Mouse (Mus musculus) left cerebral cortex, adult 18-20 months (tissue): ENCODE data around the gene Klb. TPM values are rescaled to one million over a fixed set of nuclear protein-coding genes. Genes with fewer than 3 reads are reported as not detected.

Source experiments
- DNase-seq, 2 experiments: peaks; one replicate each; pipeline ENCODE4 v3.0.0; 2021 to 2022; ENCODE audit warnings: low spot score in 2 of 2, mixed read lengths in 1 of 2
- total RNA-seq, 2 experiments: library from RNA; stranded (reverse); gene quantifications; 2 replicates each; pipeline ENCODE4 v1.2.3; 2021

Klb gene
- total RNA-seq, 2 experiments from 2014 or later: 0.40 to 0.42 TPM

DNA sequence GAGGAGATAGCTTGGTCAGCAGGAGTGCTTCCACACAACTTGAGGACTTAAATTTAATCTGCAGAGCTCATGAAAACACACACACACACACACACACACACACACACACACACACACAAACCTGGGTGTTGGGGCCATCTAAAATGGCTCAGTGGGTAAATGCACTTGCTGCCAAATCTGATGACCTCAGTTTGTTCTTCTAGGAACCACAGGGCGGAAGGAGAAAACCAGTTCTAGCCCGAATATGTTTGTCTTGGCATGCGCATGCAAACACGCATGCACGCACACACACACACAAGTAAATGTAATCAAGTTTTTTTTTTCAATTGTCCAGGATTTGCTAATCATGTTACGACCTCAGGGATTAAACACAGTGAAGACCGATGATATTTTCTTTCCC lies 23.4 kb downstream of the Klb start:
- no peak for DNase-seq

DNA sequence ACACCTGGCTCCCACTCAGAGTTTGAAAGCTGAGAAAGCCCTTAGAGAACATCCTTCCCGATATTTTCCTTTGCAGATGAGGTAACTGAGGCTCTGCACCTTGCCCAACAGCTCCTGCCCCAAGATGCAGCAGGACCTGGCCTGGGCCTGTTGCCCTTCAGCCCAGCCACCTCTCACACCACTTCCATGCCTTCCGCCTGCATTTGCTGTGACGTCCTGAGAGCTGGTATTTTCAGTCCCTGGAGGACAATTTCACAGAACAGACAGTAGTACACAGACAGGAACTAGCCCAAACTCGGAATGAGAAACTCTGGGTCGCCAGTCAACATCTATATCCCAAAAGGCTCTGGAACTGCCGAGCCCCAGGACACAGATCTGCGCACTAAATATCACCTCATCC lies 26.6 kb downstream of the Klb start:
- no peak for DNase-seq

DNA sequence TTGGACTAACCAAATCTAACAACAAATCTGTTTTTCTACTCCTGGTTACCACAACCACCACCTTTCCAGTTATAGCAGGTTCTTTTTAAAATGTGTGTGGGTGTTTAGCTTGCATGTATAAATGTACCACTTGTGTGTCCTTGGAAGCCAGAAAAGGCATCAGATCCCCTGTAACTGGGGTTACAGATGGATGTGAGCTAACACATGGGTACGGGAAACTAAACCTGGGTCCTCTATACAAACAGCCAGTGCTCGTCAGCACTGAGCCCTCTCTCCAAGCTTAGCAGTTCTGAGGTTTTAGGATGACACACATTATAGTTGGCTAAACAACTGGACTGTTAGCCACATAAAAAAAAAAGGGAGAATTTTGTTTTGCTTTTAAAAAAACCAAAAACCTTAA lies 37.6 kb downstream of the Klb start:
- DNase-seq: no peak

- DNase-seq: no peak
Measured at GRCm38 (mm10) chr5:65387008-65387867, 39.1 kb downstream of the Klb start.

DNA sequence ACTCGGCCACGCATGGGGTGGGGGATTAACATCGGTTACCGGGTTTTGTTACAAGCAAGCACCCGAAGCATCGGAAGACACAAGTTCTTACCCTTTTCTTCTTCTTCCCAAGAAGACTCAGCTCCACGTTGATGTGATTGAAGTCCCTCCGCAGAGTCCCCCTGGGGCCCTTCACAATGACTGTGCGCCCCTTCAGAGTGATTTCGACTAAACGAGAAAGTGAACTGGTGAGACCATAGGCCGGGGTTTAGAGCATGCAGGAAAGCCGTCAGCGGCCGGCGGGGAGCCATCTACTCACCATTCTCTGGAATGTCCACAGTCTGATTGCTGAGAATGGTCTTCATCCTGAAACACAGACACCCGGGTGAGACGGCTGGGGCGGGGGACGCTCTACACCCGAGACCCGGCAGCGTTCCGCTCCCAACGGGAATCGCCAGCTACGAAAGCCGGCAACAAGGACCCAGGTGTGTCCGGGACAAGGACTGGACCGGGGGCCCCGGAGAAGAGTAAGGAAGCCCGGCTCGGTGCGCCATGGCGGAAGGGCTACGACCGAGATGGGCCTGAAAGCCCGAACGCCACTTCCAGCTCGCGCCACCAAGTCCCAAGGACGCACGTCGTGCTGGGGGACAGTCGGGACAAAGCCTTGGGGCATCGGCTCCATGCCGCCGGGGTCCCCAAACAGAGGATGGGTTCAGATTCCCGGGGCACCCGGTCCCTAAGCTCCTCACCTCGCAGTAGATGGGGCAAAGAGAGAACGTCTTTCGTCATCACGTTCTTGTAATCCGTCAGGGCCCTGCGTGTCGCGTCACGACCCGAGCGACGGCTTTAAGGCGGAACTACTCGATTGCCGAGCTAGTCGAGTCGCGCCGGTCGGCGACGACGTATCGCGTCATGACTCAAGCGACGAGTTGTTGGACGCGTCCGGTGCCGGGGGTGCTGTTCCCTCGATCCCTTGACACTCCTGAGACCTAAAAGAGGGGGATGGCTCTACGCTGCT lies 42.8 kb downstream of the Klb start, which contains the start of the genes Rpl9 and Lias:
Gene Rpl9 (minus strand): TSS at position 797 of the 997 bp plus-strand sequence.
Gene Lias (plus strand): TSS at position 850 of the 997 bp plus-strand sequence.
- peak; percentile 99 to 100 for DNase-seq

DNA sequence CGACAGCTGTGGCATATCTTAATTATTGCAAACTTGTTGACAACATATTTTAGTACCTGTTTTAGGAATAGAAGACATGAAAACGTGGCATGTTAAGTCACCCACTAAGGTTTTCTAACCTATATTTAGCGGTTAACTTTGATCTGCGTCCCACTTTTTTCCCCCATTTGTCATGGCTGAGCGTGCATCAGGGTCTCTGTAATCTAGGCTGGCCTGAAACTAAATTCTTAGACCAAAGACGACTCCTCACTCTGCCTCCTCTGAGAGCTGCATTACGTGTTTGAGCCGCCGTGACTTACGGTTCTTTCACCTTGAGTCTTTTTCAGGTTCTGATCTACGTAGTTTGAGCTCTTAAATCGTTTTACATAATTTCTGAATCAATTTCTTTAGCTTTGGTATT lies 43.6 kb downstream of the Klb start:
- no peak for DNase-seq

GRCm38 (mm10) chr5:65394425-65394824 lies 46.3 kb downstream of the Klb start:
- no peak for DNase-seq

GRCm38 (mm10) chr5:65401251-65401994 lies 53.3 kb downstream of the Klb start:
- DNase-seq: peak; percentile 79 to 87

DNA sequence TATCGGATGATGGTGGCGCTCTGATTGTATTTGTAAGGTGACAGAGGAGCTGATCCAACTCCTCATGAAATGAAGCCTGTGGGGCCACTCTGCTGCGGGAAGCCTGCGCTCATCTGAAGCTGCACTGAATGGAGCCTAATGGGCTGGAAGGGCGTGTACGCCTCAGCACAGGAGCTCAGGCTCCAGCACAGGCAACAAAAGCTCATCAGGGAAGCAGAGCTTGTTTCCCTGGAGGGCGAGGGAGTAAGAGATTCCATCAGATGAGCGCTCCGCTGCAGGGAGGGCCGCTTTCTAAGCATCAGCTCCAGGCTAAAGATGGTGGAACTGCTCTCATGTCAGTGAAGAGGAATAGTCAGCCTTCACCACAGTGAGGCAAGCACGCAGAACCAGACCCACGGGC lies 59.9 kb downstream of the Klb start:
- no peak for DNase-seq

DNA sequence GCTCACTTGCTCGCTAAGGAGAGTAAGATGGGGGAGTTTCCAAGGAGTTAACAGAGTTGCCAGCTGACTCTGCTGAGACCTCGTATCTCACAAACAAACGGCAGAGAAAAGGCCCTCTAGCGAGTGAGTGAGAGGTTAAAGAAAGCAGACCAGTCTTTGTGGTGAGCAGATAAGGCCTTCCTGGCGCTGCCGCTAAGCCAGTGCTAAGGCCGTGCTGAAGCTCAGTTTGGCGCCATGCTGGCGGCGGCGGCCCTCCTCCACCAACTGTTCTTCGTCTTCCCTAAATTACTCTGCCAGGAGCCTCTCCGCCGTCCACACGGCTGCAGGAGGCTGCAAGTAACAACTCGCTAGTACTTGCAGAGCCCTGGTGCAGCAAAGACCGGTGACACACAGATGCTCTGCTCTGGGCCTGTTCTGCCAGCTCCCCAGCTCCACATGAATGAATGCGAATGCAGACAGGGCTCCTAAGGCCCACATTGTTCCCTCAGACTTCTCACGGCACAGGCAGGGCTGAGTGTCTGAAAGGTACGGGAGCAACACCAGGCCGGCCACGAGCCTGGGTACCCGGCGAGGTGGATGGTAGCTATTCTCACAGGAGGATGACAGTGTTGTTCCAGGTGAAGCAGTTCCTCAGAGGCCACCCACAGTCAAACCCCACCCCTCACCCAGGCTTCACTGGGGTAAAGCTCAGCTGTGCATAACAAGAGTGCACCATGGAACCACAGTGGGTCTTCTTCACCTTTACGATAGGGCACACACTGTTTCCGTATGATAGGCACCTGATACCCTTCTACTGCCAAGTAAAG lies 67.7 kb downstream of the Klb start:
- DNase-seq: no peak

GRCm38 (mm10) chr5:65419136-65419535 lies 71.0 kb downstream of the Klb start:
- no peak for DNase-seq

DNA sequence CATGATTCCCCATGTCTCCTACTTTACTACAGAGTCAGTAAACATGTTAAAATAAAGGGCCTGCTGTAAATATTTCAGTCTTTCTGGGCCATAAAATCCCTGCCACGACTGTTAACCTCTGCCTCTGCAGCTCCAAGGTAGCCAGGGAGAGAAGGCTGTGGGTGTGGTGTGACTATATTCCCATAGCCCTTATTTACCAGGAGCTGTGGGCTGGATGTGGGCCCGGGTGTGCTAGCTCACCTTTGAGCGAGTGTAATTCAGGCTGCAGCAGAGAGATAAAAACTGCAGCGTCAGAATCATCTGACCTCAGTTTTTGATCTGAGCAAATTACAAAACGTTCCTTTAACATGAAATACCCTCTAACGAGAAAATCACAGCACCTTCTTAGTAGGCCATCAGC lies 72.7 kb downstream of the Klb start:
- DNase-seq: no peak

GRCm38 (mm10) chr5:65422803-65423202 lies 74.7 kb downstream of the Klb start:
- DNase-seq: no peak

DNA sequence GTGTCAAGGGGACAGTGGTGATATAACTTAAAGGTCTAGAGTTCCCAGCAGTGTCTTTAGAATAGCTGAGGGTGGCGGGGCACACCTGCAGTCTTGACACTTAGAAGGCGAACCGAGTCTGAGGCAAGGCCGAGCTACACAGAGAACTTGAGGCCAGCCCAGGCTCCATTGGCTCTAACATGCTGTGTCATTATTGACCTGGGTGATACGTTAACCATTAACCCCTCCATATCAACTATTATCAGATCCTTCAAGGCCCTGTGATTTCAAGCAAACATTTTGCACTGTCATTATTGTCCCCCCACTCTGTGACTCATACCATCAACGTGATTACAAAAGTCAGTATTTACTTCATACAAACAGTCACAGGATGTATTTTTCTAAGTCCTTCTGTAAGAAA lies 76.1 kb downstream of the Klb start:
- DNase-seq: no peak

GRCm38 (mm10) chr5:65425251-65425650 lies 77.1 kb downstream of the Klb start:
- no peak for DNase-seq

DNA sequence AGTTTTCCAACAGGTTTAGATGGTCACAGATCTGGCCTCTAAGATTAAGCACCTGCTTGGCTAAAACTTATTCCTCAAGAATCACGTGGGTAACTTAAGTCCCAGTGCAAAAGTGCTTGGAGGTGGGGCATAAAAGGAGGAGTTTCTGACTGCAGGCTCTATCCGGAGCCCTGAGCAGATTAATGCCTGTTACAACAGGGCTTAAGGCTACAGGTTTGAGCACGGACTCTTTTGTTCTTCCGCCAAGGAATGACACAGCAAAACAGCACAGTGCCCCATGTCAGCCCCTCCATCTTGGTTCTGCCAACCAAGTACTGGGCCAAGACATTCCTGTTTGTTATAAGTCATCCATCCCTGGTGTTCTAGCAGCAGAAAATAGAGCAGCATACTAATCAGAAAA lies 80.2 kb downstream of the Klb start:
- DNase-seq: no peak

DNA sequence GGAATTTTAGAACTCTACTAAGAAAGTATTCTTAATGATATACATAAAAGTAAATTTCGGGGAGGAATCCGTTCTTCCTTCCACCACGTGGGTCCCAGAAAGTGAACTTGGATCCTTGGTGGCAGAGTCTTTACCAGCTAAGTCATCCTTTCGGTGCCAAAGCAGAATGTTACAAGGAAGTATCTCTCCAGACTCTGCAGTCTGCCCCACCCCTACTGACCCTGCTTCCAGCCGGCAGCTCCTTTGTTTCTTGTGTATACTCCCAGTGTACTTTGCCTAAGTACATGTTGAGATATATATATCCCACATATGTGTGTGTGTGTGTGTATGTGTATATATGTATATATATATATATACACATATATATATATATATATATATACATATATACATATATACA lies 81.3 kb downstream of the Klb start:
- no peak for DNase-seq
